Mouse (Mus musculus) heart, embryonic 16.5 days (tissue): Measurements from ENCODE around the gene Mrpl3. TPM values are rescaled to one million over a fixed set of nuclear protein-coding genes. Genes with fewer than 3 reads are reported as not detected.

ENCODE experiments used
- ATAC-seq: fragments of 200-750 bp; cut with Nextera tagmentation; replicated peaks from 2 replicates; pipeline ENCODE4 v1.8.0; 2017; ENCODE audit warnings: moderate number of reproducible peaks; ENCODE audit not compliant: insufficient read depth, low FRiP score; ENCODE audit errors: extremely low read depth
- H3K27ac ChIP-seq: fragments of 300-500 bp; sonication (generic); 2 replicates; pipeline ENCODE4 v1.5.1; 2014; ENCODE audit warnings: mild to moderate bottlenecking, low read length, control low read depth, moderate library complexity
- H3K27me3 ChIP-seq: fragments of 300-500 bp; sonication (generic); 2 replicates; pipeline ENCODE4 v1.6.1; 2014; ENCODE audit warnings: low read length, mixed read lengths; ENCODE audit not compliant: control insufficient read depth, insufficient read depth
- H3K36me3 ChIP-seq: fragments of 300-500 bp; sonication (generic); 2 replicates; pipeline ENCODE4 v1.6.1; 2014; ENCODE audit not compliant: control insufficient read depth, insufficient read depth
- H3K4me1 ChIP-seq: fragments of 300-500 bp; sonication (generic); 2 replicates; pipeline ENCODE4 v1.6.1; 2014; ENCODE audit warnings: low read length, mixed read lengths; ENCODE audit not compliant: control insufficient read depth, insufficient read depth
- H3K4me2 ChIP-seq: fragments of 300-500 bp; sonication (generic); 2 replicates; pipeline ENCODE4 v1.6.1; 2014; ENCODE audit warnings: low read depth, mild to moderate bottlenecking, control low read depth, low read length
- H3K4me3 ChIP-seq: fragments of 300-500 bp; sonication (generic); 2 replicates; pipeline ENCODE4 v1.5.1; 2014; ENCODE audit warnings: mild to moderate bottlenecking, control low read depth, low read length
- H3K9ac ChIP-seq: fragments of 300-500 bp; sonication (generic); 2 replicates; pipeline ENCODE4 v1.6.1; 2014; ENCODE audit warnings: low read length, control low read depth
- H3K9me3 ChIP-seq: fragments of 300-500 bp; sonication (generic); replicated peaks from 2 replicates; pipeline ENCODE4 v1.6.1; 2016; ENCODE audit warnings: low read length; ENCODE audit not compliant: control insufficient read depth
- WGBS: fragments of 180-500 bp; shearing (Covaris S2); extraction: QIAGEN DNeasy Blood & Tissue Kit; methylation state at CpG from one replicate; pipeline ENCODE4 v1.1.7; 2014; 5-methylcytosine and 5-hydroxymethylcytosine counted together
- polyA plus RNA-seq: library from polyadenylated mRNA; unstranded; fragments of >200 nt; fragmentation: Nextera tagmentation; extraction: Ambion mirVana; gene quantifications from 2 replicates; pipeline ENCODE4 v1.2.1, GENCODE M21; 2015

The Mrpl3 gene
- polyA plus RNA-seq, 1 experiment from 2014 or later = 119 TPM

DNA sequence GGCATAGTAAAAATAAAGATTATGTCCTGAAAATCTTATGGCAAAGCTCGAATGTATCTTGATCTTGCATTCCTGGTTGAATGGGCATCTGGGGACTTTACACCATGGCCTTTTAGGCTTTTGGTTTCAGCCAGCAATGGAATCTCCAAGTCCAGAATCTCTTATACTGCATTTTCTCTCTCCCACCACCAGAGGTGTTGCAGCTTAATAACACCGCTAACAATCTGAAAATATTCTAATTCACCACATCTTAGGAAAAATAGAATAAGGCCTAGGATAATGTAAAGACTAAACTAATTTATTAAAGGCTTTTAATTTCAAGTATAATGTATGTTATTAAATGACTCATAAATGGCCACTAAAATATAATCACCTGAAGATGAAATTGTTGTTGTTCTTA is 2.8 kb upstream of the Mrpl3 start:
- ATAC-seq = no peak
- Histone ChIP-seq H3K27ac (no peak overlapping the region), H3K9me3 (no peaks in the 10 kb centered on the region), H3K4me1 (peaks cover 7% of the 10 kb centered on the region), H3K4me2 (no peak overlapping the region), H3K9ac (no peak overlapping the region), H3K36me3 (peaks cover 5% of the 10 kb centered on the region), H3K4me3 (no peak overlapping the region), H3K27me3 (no peaks in the 10 kb centered on the region)
- 52% methylated on average over 2 of the region's 2 CpGs for WGBS

DNA sequence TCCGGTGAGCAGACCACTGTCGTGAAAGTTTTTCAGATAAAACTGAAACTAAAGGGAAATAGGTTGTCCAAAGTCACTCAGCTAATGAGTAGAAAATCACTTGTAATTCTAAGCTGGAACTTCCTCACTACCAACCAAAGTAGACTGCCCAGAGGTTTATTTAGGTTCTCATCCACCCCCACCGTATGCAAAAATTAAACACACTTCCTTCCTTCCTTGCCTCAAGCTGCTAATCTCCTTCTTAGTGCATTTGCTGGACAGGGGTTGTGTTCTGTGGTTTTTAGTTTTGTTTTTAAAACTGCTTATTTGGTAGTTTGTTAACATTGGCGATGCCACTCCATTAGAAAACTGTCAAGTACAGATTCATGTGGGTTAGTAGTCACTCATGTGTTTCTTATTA is 773 bp downstream of the Mrpl3 start:
- whole genome bisulfite sequencing = 39% methylated on average over 4 of the region's 4 CpGs
- Histone ChIP-seq H3K9me3 (no peaks in the 10 kb centered on the region), H3K4me3 (peak overlapping the region; percentile 80), H3K9ac (peak overlapping the region; percentile 94), H3K27me3 (no peaks in the 10 kb centered on the region), H3K36me3 (peaks cover 32% of the 10 kb centered on the region), H3K27ac (peak overlapping the region; percentile 90; the same call in 1 of the 2 replicates), H3K4me1 (peaks cover 7% of the 10 kb centered on the region), H3K4me2 (peak overlapping the region; percentile 87)
- ATAC-seq = no peak

DNA sequence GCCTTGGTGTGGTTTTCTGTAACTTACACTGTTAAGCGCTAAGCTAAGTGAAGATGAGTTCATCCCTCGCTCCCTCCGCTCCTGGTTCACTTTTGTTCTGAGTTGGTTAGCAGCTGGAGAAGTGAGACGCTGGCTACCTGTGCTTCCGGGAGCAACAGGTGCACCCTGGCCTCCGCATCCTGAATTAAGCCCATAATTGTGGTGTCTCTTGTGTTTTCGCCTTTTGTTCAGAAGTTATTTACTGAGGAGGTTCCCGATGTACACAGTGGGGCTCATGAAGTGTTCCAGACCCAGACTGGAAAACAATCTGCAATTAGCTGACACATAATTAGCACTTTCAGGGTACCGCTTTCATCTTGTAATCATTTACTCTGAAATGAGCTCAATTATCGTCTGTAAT is 16.1 kb downstream of the Mrpl3 start:
- Histone ChIP-seq H3K4me3 (no peak overlapping the region), H3K9ac (no peak overlapping the region), H3K27me3 (no peaks in the 10 kb centered on the region), H3K9me3 (no peaks in the 10 kb centered on the region), H3K4me1 (no peaks in the 10 kb centered on the region), H3K27ac (no peak overlapping the region), H3K4me2 (no peak overlapping the region), H3K36me3 (peaks cover 46% of the 10 kb centered on the region)
- WGBS = 96% methylated on average over 10 of the region's 10 CpGs
- ATAC-seq = no peak

DNA sequence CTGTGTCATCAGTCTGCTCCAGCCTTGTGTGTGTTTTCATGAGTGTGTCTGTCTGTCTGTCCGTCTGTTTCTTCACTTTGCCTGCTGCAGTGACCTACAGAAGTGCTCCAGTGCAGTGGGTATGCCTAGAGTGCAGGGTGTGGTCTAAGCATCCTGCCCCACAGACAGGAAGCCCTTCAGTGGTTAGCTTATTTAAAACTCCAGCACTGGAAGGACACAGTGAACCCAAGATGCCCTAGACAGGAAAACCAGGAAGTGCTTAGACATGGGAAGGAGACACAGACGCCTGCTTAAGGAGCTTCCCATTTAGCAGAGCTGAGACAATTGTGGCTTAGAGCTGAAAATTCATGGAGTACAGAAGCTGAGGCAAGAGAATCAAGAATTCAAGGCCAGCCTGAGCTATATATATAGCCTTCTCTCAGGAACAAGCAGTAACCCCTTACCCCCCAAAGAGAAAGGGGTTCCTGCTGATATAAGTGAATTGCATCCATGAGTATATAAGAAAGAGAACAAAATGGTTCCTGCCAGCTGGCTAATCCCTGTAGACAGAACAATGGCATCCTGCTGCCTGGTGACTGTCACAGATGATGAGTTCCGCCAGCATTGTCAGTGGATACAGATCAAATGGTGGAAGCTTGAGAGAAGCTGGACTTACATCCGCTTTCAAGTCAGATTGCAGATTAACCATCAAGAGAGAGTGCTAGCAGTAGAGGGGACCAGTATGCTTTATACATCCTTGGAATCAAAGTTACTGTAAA is 20.1 kb downstream of the Mrpl3 start:
- peaks cover 37% of the 10 kb centered on the region for H3K36me3 ChIP-seq
- 78% methylated on average over 4 of the region's 4 CpGs for WGBS
- no peak for ATAC-seq
- H3K9ac ChIP-seq = no peak overlapping the region
- no peak overlapping the region for H3K4me2 ChIP-seq
- H3K4me3 ChIP-seq = no peak overlapping the region
- H3K27ac ChIP-seq = no peak overlapping the region
- no peaks in the 10 kb centered on the region for H3K27me3 ChIP-seq
- no peaks in the 10 kb centered on the region for H3K9me3 ChIP-seq
- H3K4me1 ChIP-seq = no peaks in the 10 kb centered on the region

DNA sequence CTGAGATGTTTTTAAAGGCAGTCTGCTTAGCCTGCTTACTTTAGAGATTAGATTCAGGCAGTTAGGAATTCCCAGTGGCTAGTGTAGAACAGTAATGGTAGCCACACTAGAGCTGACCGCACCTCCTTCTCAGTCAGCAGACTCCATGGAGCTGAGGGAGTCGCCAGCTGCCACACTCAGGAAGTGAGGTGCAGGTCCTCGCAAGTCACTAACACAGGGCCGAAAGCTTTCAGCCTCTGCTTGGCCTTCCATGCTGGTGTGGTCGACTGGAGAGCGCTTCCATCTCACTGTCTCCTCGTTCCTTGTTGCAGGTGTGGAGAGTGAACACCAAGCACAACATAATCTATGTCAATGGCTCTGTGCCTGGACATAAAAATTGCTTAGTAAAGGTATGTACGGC is 21.8 kb downstream of the Mrpl3 start:
- Histone ChIP-seq H3K36me3 (peaks cover 35% of the 10 kb centered on the region), H3K9ac (no peak overlapping the region), H3K27ac (no peak overlapping the region), H3K4me1 (no peaks in the 10 kb centered on the region), H3K4me3 (no peak overlapping the region), H3K27me3 (no peaks in the 10 kb centered on the region), H3K4me2 (no peak overlapping the region), H3K9me3 (no peaks in the 10 kb centered on the region)
- ATAC-seq = no peak
- 84% methylated on average over 8 of the region's 8 CpGs for WGBS

DNA sequence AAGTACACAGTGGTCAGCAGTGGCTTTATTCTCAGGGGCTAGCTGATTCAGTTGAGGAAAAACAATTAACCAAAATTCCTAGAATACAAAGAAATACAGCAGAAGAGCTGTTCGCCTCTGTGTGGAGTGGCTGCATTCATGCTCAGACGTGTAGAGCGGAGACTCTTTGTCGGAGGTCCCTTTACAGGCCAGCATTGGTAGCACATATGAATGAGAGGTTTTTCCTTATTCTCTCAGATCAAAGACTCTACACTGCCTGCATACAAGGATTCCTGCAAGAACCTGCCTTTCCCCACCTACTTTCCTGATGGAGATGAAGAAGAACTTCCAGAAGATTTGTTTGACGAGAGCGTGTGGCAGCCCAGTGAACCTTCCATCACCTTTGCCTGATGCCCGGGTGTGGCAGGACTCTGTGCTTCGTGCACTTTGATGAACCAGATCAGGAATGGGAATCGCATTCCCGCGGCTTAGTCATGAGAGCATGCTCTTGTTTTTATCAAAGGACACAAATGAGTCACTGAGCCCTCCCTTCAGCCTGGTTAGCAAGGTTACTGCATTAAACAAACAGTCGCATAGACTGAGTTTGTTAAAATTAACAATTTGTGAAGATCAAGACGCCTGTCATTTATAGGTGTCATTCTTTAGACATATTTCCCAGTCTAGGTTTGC is 23.9 kb downstream of the Mrpl3 start:
- peaks cover 25% of the 10 kb centered on the region for H3K36me3 ChIP-seq
- ATAC-seq = no peak
- no peak overlapping the region for H3K4me2 ChIP-seq
- no peak overlapping the region for H3K9ac ChIP-seq
- H3K27me3 ChIP-seq = no peaks in the 10 kb centered on the region
- H3K4me3 ChIP-seq = no peak overlapping the region
- H3K9me3 ChIP-seq = no peaks in the 10 kb centered on the region
- WGBS = 83% methylated on average over 13 of the region's 13 CpGs
- H3K27ac ChIP-seq = no peak overlapping the region
- no peaks in the 10 kb centered on the region for H3K4me1 ChIP-seq

DNA sequence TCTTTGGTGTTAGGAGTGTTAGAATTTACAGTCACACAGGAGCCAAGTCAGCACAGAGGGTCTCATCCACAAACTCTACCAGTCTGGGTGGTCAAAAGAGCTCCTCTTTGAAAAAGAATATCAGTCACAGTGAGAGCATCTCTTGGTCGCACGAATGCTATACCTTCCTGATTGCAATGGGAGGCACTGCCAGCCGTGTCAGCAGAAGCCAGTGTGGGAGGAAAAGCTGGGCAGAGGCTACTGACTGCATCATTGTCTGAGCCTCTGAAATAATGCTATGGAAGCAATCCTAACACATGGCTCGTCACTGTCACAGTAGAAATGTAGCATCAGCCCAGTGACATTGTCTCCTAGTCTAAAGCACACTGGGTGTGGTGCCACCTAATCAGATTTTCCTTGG is 25.4 kb downstream of the Mrpl3 start:
- WGBS = 90% methylated on average over 4 of the region's 4 CpGs
- no peak overlapping the region for H3K4me2 ChIP-seq
- no peak overlapping the region for H3K9ac ChIP-seq
- peaks cover 14% of the 10 kb centered on the region for H3K36me3 ChIP-seq
- no peak overlapping the region for H3K27ac ChIP-seq
- no peak for ATAC-seq
- H3K4me3 ChIP-seq = no peak overlapping the region
- no peaks in the 10 kb centered on the region for H3K4me1 ChIP-seq
- H3K9me3 ChIP-seq = no peaks in the 10 kb centered on the region
- H3K27me3 ChIP-seq = no peaks in the 10 kb centered on the region

DNA sequence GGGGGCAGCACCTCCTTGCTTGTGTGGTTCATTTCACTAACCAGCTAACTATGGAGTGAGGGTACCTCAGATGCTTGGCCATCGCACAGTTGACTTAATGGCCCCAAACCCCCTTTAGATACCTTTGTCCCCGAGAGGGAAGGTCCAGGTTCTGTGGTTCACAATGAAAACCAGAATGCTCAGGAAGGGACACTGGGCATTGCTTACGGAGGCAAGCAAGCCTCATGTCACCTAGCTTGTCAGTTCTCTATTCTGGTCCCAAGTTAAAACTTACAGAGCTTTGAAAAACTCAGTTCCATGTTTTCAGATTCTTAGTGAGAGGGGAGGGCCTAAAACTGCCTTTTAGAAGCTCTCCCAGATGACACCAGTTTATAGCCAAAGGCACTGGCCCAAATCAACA is 27.2 kb downstream of the Mrpl3 start:
- Histone ChIP-seq H3K4me1 (no peaks in the 10 kb centered on the region), H3K36me3 (peaks cover 12% of the 10 kb centered on the region), H3K27ac (no peak overlapping the region), H3K9me3 (no peaks in the 10 kb centered on the region), H3K27me3 (no peaks in the 10 kb centered on the region), H3K9ac (no peak overlapping the region), H3K4me2 (no peak overlapping the region), H3K4me3 (no peak overlapping the region)
- no peak for ATAC-seq
- 88% methylated on average over 3 of the region's 3 CpGs for WGBS

DNA sequence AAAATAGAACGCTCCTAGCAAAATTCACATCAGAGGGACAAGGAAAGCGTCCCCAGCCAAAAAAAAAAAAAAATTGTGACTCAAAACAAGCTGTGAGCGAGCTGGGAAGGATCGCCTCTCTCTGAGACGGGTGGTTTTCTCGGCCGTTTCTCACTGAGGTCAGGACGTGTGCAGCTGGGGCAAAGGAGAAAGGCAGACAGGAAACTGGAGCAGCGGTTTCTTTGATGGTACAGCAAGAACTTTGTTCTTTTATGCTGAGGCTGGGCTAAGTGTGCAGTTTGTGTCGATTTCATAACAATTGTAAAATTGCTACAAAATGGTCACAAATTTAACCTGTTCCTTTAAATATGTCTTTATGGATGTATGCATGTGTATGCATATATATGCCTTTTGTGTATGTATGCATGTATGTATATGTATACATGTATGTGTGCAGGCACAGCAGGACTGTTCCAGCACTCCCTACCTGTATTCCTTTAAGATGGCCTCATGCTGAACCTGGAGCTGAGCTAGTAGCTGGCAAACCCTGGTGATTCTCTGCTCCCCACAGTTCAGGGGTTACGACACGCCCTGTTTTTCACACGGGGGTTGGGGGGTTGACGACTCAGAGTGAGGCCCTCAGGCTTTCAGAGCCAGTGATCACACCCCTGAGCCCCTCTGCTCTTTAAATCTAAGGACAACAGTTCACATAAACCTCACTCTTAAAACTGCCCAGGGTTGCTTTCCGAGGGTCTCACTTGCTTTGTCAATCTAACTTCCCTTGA is 48.0 kb downstream of the Mrpl3 start:
- no peaks in the 10 kb centered on the region for H3K9me3 ChIP-seq
- WGBS = 51% methylated on average over 15 of the region's 15 CpGs
- no peak overlapping the region for H3K27ac ChIP-seq
- no peaks in the 10 kb centered on the region for H3K27me3 ChIP-seq
- H3K4me1 ChIP-seq = no peaks in the 10 kb centered on the region
- H3K36me3 ChIP-seq = no peaks in the 10 kb centered on the region
- ATAC-seq = peak; percentile 40; the same call in 1 of the 2 replicates
- H3K4me3 ChIP-seq = no peak overlapping the region
- H3K4me2 ChIP-seq = no peak overlapping the region
- no peak overlapping the region for H3K9ac ChIP-seq
